Mouse (Mus musculus) forebrain, embryonic 14.5 days (tissue): ENCODE results near the gene Pycard. TPM values are rescaled to one million over a fixed set of nuclear protein-coding genes. Genes with fewer than 3 reads are reported as not detected.

Source experiments
- polyA plus RNA-seq: library from polyadenylated mRNA; unstranded; fragments of >200 nt; fragmentation: Nextera tagmentation; extraction: Ambion mirVana; gene quantifications from 2 replicates; pipeline ENCODE4 v1.2.1, GENCODE M21; 2014

The Pycard gene
- polyA plus RNA-seq, 1 experiment from 2014 or later, result 11.5 TPM

Other genes starting within 250 kb of the Pycard start
- gene Fbxl19, start 249.3 kb downstream of the Pycard start, polyA plus RNA-seq, result 7.2 and 7.8 TPM in 2 replicates
- gene Orai3, start 224.1 kb downstream of the Pycard start, polyA plus RNA-seq, result 3.3 and 4.2 TPM in 2 replicates
- gene Setd1a, start 217.2 kb downstream of the Pycard start, polyA plus RNA-seq, result 17.0 and 18.0 TPM in 2 replicates
- not detected in 2 replicates for gene Gm49388, start 208.3 kb downstream of the Pycard start, polyA plus RNA-seq
- 6.9 and 9.7 TPM in 2 replicates for gene Hsd3b7, start 193.3 kb downstream of the Pycard start, polyA plus RNA-seq
- gene Stx4a, start 169.6 kb downstream of the Pycard start, polyA plus RNA-seq, result 9.7 and 11.1 TPM in 2 replicates
- gene Stx1b, start 169.3 kb downstream of the Pycard start, polyA plus RNA-seq, result 15.7 and 22.3 TPM in 2 replicates
- 12.0 and 16.8 TPM in 2 replicates for gene Zfp646, start 117.6 kb downstream of the Pycard start, polyA plus RNA-seq
- gene Zfp668, start 117.0 kb downstream of the Pycard start, polyA plus RNA-seq, result 24.1 and 29.1 TPM in 2 replicates
- gene Prss53, start 102.9 kb downstream of the Pycard start, polyA plus RNA-seq, result 0.61 and 0.63 TPM in 2 replicates
- gene Gm21974, start 98.4 kb downstream of the Pycard start, polyA plus RNA-seq, result not detected in 2 replicates
- gene Vkorc1, start 98.2 kb downstream of the Pycard start, polyA plus RNA-seq, result 61.5 and 69.9 TPM in 2 replicates
- gene Bckdk, start 89.8 kb downstream of the Pycard start, polyA plus RNA-seq, result 108 and 131 TPM in 2 replicates
- 51.1 and 56.7 TPM in 2 replicates for gene Kat8, start 81.4 kb downstream of the Pycard start, polyA plus RNA-seq
- 0.17 TPM in 1 of 2 replicates, not detected in the other for gene Prss8, start 63.8 kb downstream of the Pycard start, polyA plus RNA-seq
- 12.3 and 12.9 TPM in 2 replicates for gene Prss36, start 47.1 kb downstream of the Pycard start, polyA plus RNA-seq
- 55.9 and 60.1 TPM in 2 replicates for gene Fus, start 26.4 kb downstream of the Pycard start, polyA plus RNA-seq
- gene Trim72, start 10.1 kb upstream of the Pycard start, polyA plus RNA-seq, result not detected in 2 replicates
- gene Itgam, start 68.8 kb upstream of the Pycard start, polyA plus RNA-seq, result 0.22 and 0.41 TPM in 2 replicates
- gene Gm49368, start 68.8 kb upstream of the Pycard start, polyA plus RNA-seq, result not detected in 2 replicates
- gene Itgax, start 135.7 kb upstream of the Pycard start, polyA plus RNA-seq, result 0.06 TPM in 1 of 2 replicates, not detected in the other
- not detected in 2 replicates for gene Itgad, start 160.5 kb upstream of the Pycard start, polyA plus RNA-seq
- 0.27 TPM in 1 of 2 replicates, not detected in the other for gene Cox6a2, start 212.5 kb upstream of the Pycard start, polyA plus RNA-seq
- gene Armc5, start 243.5 kb upstream of the Pycard start, polyA plus RNA-seq, result 5.7 and 6.6 TPM in 2 replicates
- 8.3 and 9.0 TPM in 2 replicates for gene 9130023H24Rik, start 244.2 kb upstream of the Pycard start, polyA plus RNA-seq